Mouse (Mus musculus): ENCODE results near the gene Tpd52l1. TPM values are rescaled to one million over a fixed set of nuclear protein-coding genes. Genes with fewer than 3 reads are reported as not detected.

Gene Tpd52l1
- polyA plus RNA-seq, 1 experiment from 2014 or later, result 47.6 TPM

DNA sequence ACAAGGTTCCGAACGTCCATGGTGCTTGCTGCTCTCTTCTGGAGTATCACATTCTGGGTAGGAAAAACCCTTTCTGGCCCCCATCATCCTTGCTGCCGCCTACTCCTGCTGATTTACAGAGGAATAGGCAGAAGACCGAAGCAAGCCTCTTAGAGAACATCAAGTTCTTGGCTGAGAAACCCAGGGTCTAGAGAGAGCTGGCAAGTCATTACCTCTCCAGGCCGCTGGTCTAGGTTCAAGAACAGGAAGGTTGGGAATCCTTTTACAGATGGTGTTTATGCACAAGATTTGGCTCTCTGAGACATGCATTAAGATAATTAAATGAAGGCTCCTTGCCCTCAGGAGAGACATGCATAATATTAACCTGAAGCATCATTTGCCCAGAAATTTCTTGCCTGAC, 127.3 kb downstream of the Tpd52l1 start:
- Histone ChIP-seq H3K9me3 (ENCODE audit: control insufficient read depth, low read length) (no peaks in the 10 kb centered on the region), H3K27ac (ENCODE audit: low read depth, low read length) (no peak overlapping the region), H3K9ac (replicated peaks; ENCODE audit: low read depth, low read length) (no peak overlapping the region), H3K4me3 (ENCODE audit: low read depth, low read length) (no peak overlapping the region), H3K36me3 (ENCODE audit: control insufficient read depth, insufficient read depth, low read length) (peaks cover 2% of the 10 kb centered on the region; the same call in 1 of the 2 replicates), H3K4me1 (ENCODE audit: control insufficient read depth, insufficient read depth, low read length) (no peaks in the 10 kb centered on the region), H3K27me3 (ENCODE audit: control insufficient read depth, insufficient read depth, low read length) (no peaks in the 10 kb centered on the region), H3K4me2 (ENCODE audit: low read depth, low read length) (no peak overlapping the region)
- 87% methylated on average over 5 of the region's 5 CpGs for WGBS
- ATAC-seq (ENCODE audit: low read depth), result no peak

DNA sequence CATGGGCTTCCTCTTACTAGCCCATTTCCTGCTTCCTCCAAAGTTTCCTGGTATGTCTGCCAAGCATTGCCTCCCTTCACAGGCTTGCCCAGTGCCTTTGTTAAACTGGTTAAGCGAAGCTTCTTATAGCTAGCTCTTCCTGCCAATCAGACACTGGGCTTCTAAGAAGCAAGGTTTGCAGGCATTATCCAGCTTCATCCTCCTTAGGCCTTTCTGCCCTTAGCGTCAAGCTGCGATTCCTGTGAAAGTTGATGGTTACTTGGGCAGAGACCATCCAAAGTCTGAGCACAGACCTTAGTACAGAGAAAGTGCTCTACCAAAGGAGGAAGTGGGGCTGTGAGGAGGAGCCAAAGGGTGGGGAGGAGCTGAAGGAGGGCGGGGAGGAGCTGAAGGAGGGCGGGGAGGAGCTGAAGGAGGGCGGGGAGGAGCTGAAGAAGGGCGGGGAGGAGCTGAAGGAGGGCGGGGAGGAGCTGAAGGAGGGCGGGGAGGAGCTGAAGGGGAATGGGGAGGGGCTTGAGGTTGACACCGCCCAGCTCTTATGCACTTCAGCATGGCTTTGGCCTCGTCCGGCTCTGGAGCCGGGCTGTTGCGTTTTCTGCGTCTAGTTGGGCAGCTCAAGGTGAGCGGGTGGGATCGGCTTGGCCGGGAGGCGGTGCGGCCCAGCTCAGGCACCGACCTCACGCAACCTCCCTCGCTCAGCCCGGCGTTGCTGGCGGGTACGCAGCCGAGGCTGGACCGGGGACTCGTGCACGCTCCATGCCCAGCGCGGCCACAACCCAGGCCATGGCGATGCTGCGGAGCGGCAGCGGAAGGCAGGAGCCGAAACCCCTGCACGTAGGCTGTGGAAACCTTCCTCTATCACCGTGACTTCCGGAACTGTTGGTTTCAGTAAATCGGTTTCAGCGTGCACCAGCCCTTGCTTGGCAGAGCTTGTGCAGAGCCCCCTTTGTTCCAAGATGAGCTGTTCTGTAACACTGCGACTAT, 132.6 kb downstream of the Tpd52l1 start, which contains the start of gene Hddc2:
Gene Hddc2, plus strand, starts transcription at position 519 of the 984 bp plus-strand sequence.
- Histone ChIP-seq H3K4me2 (ENCODE audit: low read depth, low read length) (peak within 1 kb of the TSS; percentile 73), H3K4me3 (ENCODE audit: low read depth, low read length) (peak within 1 kb of the TSS; percentile 48), H3K36me3 (ENCODE audit: control insufficient read depth, insufficient read depth, low read length) (no peaks in the 10 kb centered on the region), H3K9ac (replicated peaks; ENCODE audit: low read depth, low read length) (peak within 1 kb of the TSS; percentile 50), H3K9me3 (ENCODE audit: control insufficient read depth, low read length) (no peaks in the 10 kb centered on the region), H3K27me3 (ENCODE audit: control insufficient read depth, insufficient read depth, low read length) (no peaks in the 10 kb centered on the region), H3K27ac (ENCODE audit: low read depth, low read length) (peak within 1 kb of the TSS; percentile 70), H3K4me1 (ENCODE audit: control insufficient read depth, insufficient read depth, low read length) (no peaks in the 10 kb centered on the region)
- 4% methylated on average over 42 of the region's 44 CpGs for WGBS
- ATAC-seq (ENCODE audit: low read depth), result peak; percentile 97

GRCm38 (mm10) chr10:31307024-31307598, 138.6 kb downstream of the Tpd52l1 start:
- H3K4me3 ChIP-seq (ENCODE audit: low read depth, low read length), result no peak overlapping the region
- ATAC-seq (ENCODE audit: low read depth), result no peak
- H3K27me3 ChIP-seq (ENCODE audit: control insufficient read depth, insufficient read depth, low read length), result no peaks in the 10 kb centered on the region

DNA sequence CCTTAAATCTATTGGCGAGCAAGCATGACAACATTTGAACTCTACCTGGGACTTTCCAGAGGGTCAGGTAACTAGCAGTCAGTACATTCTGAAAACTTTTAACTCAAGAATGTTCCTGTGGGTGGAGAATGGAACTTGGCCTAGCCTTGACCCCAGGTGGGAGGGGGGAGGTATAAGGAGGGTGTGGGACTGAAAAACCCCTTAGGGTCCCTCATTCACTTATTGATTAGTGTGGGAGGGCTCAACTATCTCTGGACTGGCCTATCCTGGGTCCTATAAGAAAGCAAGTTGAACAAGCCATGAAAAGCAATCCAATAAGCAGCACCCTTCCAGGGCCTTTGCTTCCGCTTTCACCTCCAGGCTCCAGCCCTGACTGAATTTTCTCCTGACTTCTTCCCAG, 142.3 kb downstream of the Tpd52l1 start:
- Histone ChIP-seq H3K9ac (replicated peaks; ENCODE audit: low read depth, low read length) (no peak overlapping the region), H3K27me3 (ENCODE audit: control insufficient read depth, insufficient read depth, low read length) (no peaks in the 10 kb centered on the region), H3K4me3 (ENCODE audit: low read depth, low read length) (no peak overlapping the region), H3K4me2 (ENCODE audit: low read depth, low read length) (no peak overlapping the region), H3K4me1 (ENCODE audit: control insufficient read depth, insufficient read depth, low read length) (no peaks in the 10 kb centered on the region), H3K9me3 (ENCODE audit: control insufficient read depth, low read length) (no peaks in the 10 kb centered on the region), H3K36me3 (ENCODE audit: control insufficient read depth, insufficient read depth, low read length) (no peaks in the 10 kb centered on the region), H3K27ac (ENCODE audit: low read depth, low read length) (no peak overlapping the region)
- WGBS, result 97% methylated on average over 2 of the region's 2 CpGs
- ATAC-seq (ENCODE audit: low read depth), result no peak

More at GRCm38 (mm10) chr10:31307024-31307598, 138.6 kb downstream of the Tpd52l1 start:
- H3K9me3 ChIP-seq (ENCODE audit: control insufficient read depth, low read length), result no peaks in the 10 kb centered on the region
- no peak overlapping the region for H3K27ac ChIP-seq (ENCODE audit: low read depth, low read length)
- no peak overlapping the region for H3K4me2 ChIP-seq (ENCODE audit: low read depth, low read length)
- H3K9ac ChIP-seq (replicated peaks; ENCODE audit: low read depth, low read length), result no peak overlapping the region
- WGBS, result 21% methylated on average over 1 of the region's 1 CpGs
- H3K36me3 ChIP-seq (ENCODE audit: control insufficient read depth, insufficient read depth, low read length), result no peaks in the 10 kb centered on the region
- H3K4me1 ChIP-seq (ENCODE audit: control insufficient read depth, insufficient read depth, low read length), result no peaks in the 10 kb centered on the region

DNA sequence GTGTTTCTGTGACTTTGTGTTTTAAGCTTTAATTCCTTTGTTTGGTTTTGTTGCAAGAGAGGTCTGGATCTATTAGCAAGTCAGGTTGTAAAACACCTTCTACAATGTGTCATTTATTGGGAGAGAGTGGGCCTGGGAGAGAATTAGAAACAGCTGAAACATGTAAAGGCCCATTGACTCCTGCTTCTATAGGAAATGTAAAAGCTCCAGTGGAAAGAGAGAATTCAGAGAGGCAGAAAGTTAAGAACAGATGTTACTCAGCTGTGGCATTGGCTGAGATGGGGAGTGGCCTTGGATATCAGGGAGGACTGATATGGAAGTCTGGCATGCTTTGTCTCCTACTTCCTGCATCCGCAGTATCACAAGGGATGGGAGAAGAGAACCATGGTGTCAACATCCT, 145.5 kb downstream of the Tpd52l1 start:
- Histone ChIP-seq H3K9me3 (ENCODE audit: control insufficient read depth, low read length) (no peaks in the 10 kb centered on the region), H3K27ac (ENCODE audit: low read depth, low read length) (no peak overlapping the region), H3K4me2 (ENCODE audit: low read depth, low read length) (no peak overlapping the region), H3K9ac (replicated peaks; ENCODE audit: low read depth, low read length) (no peak overlapping the region), H3K4me3 (ENCODE audit: low read depth, low read length) (no peak overlapping the region), H3K36me3 (ENCODE audit: control insufficient read depth, insufficient read depth, low read length) (no peaks in the 10 kb centered on the region), H3K27me3 (ENCODE audit: control insufficient read depth, insufficient read depth, low read length) (no peaks in the 10 kb centered on the region), H3K4me1 (ENCODE audit: control insufficient read depth, insufficient read depth, low read length) (no peaks in the 10 kb centered on the region)
- ATAC-seq (ENCODE audit: low read depth), result no peak
- 86% methylated on average over 1 of the region's 1 CpGs for WGBS

- Histone ChIP-seq H3K9me3 (ENCODE audit: control insufficient read depth, low read length) (no peaks in the 10 kb centered on the region), H3K27me3 (ENCODE audit: control insufficient read depth, insufficient read depth, low read length) (no peaks in the 10 kb centered on the region), H3K4me3 (ENCODE audit: low read depth, low read length) (no peak overlapping the region), H3K4me1 (ENCODE audit: control insufficient read depth, insufficient read depth, low read length) (no peaks in the 10 kb centered on the region), H3K27ac (ENCODE audit: low read depth, low read length) (no peak overlapping the region), H3K9ac (replicated peaks; ENCODE audit: low read depth, low read length) (no peak overlapping the region), H3K36me3 (ENCODE audit: control insufficient read depth, insufficient read depth, low read length) (no peaks in the 10 kb centered on the region), H3K4me2 (ENCODE audit: low read depth, low read length) (no peak overlapping the region)
- 43% methylated on average over 6 of the region's 6 CpGs for WGBS
- ATAC-seq (ENCODE audit: low read depth), result peak; percentile 75; the same call in 1 of the 2 replicates
Observed at GRCm38 (mm10) chr10:31298921-31299574, 146.7 kb downstream of the Tpd52l1 start.

- Histone ChIP-seq H3K9me3 (ENCODE audit: control insufficient read depth, low read length) (no peaks in the 10 kb centered on the region), H3K36me3 (ENCODE audit: control insufficient read depth, insufficient read depth, low read length) (no peaks in the 10 kb centered on the region), H3K4me2 (ENCODE audit: low read depth, low read length) (no peak overlapping the region), H3K9ac (replicated peaks; ENCODE audit: low read depth, low read length) (no peak overlapping the region), H3K27me3 (ENCODE audit: control insufficient read depth, insufficient read depth, low read length) (no peaks in the 10 kb centered on the region), H3K4me3 (ENCODE audit: low read depth, low read length) (no peak overlapping the region), H3K4me1 (ENCODE audit: control insufficient read depth, insufficient read depth, low read length) (no peaks in the 10 kb centered on the region), H3K27ac (ENCODE audit: low read depth, low read length) (no peak overlapping the region)
- ATAC-seq (ENCODE audit: low read depth), result no peak
- 62% methylated on average over 2 of the region's 2 CpGs for WGBS
Observed at GRCm38 (mm10) chr10:31298263-31298662, 147.5 kb downstream of the Tpd52l1 start.

- no peaks in the 10 kb centered on the region for H3K4me1 ChIP-seq (ENCODE audit: control insufficient read depth, insufficient read depth, low read length)
- 78% methylated on average over 4 of the region's 4 CpGs for WGBS
- H3K36me3 ChIP-seq (ENCODE audit: control insufficient read depth, insufficient read depth, low read length), result no peaks in the 10 kb centered on the region
- no peaks in the 10 kb centered on the region for H3K9me3 ChIP-seq (ENCODE audit: control insufficient read depth, low read length)
- no peak overlapping the region for H3K4me3 ChIP-seq (ENCODE audit: low read depth, low read length)
- H3K4me2 ChIP-seq (ENCODE audit: low read depth, low read length), result no peak overlapping the region
- H3K9ac ChIP-seq (replicated peaks; ENCODE audit: low read depth, low read length), result no peak overlapping the region
- H3K27me3 ChIP-seq (ENCODE audit: control insufficient read depth, insufficient read depth, low read length), result no peaks in the 10 kb centered on the region
- no peak overlapping the region for H3K27ac ChIP-seq (ENCODE audit: low read depth, low read length)
- no peak for ATAC-seq (ENCODE audit: low read depth)
Observed at GRCm38 (mm10) chr10:31297106-31297505, 148.7 kb downstream of the Tpd52l1 start.
